Mouse (Mus musculus) CH12.LX (cell line): ENCODE results near the gene Mmp14. TPM values are rescaled to one million over a fixed set of nuclear protein-coding genes. Genes with fewer than 3 reads are reported as not detected.

ENCODE experiments used
- DNase-seq: peaks from one replicate; pipeline ENCODE4 v3.0.0-alpha.2; 2013; ENCODE audit errors: extremely low read depth
- H3K27ac ChIP-seq: 2 replicates; pipeline ENCODE4 v1.5.1; 2012; ENCODE audit warnings: low read depth, mild to moderate bottlenecking, control low read depth, moderate library complexity; ENCODE audit not compliant: insufficient read depth
- H3K27me3 ChIP-seq: replicated peaks from 2 replicates; pipeline ENCODE3; 2012; ENCODE audit warnings: inconsistent platforms
- H3K36me3 ChIP-seq, 2 experiments: replicated peaks in 1 of 2; 2 replicates each; pipeline versions ENCODE3 to v1.6.1; 2012; ENCODE audit warnings: inconsistent platforms in 1 of 2, low read length in 1 of 2, mild to moderate bottlenecking in 1 of 2, mixed read lengths in 1 of 2, moderate library complexity in 1 of 2; ENCODE audit not compliant: control insufficient read depth in 1 of 2, insufficient read depth in 1 of 2
- H3K4me1 ChIP-seq, 2 experiments: 2 replicates each; pipeline ENCODE4 v1.6.1; 2012; ENCODE audit warnings: inconsistent platforms in 1 of 2, moderate library complexity in 1 of 2; ENCODE audit not compliant: insufficient read depth in 2 of 2, control insufficient read depth in 1 of 2
- H3K4me2 ChIP-seq: 2 replicates; pipeline ENCODE4 v1.6.1; 2012; ENCODE audit warnings: low read depth, mild to moderate bottlenecking, control low read depth; ENCODE audit not compliant: poor library complexity, insufficient read depth, severe bottlenecking
- H3K4me3 ChIP-seq, 3 experiments: fragments of 150-350 bp in 1 of 3; sonication (generic) in 1 of 3; replicated peaks in 1 of 3; 2 replicates each; pipeline versions ENCODE3 to v1.5.1; 2011 to 2012; ENCODE audit warnings: low read depth in 2 of 3, low read length in 2 of 3, mild to moderate bottlenecking in 2 of 3, moderate library complexity in 2 of 3, control low read depth in 1 of 3, improper control_type of control experiment in 1 of 3, inconsistent platforms in 1 of 3, mixed read lengths in 1 of 3; ENCODE audit not compliant: poor library complexity in 1 of 3
- H3K79me2 ChIP-seq: replicated peaks from 2 replicates; pipeline ENCODE4 v1.6.1; 2012; ENCODE audit warnings: mild to moderate bottlenecking, moderate library complexity; ENCODE audit not compliant: control insufficient read depth, poor library complexity, insufficient read depth, severe bottlenecking; ENCODE audit errors: extremely low read depth
- H3K9ac ChIP-seq: 2 replicates; pipeline ENCODE4 v1.6.1; 2012; ENCODE audit warnings: low read depth, mild to moderate bottlenecking, control low read depth, moderate library complexity; ENCODE audit not compliant: insufficient read depth
- H3K9me3 ChIP-seq: replicated peaks from 2 replicates; pipeline ENCODE3; 2012; ENCODE audit warnings: low read length, inconsistent platforms, mixed read lengths
- BHLHE40 ChIP-seq: IDR thresholded peaks from 2 replicates; pipeline ENCODE4 v1.6.1; 2011; ENCODE audit warnings: mild to moderate bottlenecking, low read depth, low read length, improper control_type of control experiment
- CHD1 ChIP-seq: IDR thresholded peaks from 2 replicates; pipeline ENCODE4 v1.6.1; 2012; ENCODE audit warnings: low read depth, low read length, improper control_type of control experiment, inconsistent platforms
- E2F4 ChIP-seq: IDR thresholded peaks from 2 replicates; pipeline ENCODE4 v1.6.1; 2011; ENCODE audit warnings: low read depth, low read length, improper control_type of control experiment; ENCODE audit not compliant: insufficient replicate concordance
- EP300 ChIP-seq: IDR thresholded peaks from 2 replicates; pipeline ENCODE4 v1.6.1; 2011; ENCODE audit warnings: low read length, improper control_type of control experiment
- MAZ ChIP-seq: IDR thresholded peaks from 2 replicates; pipeline ENCODE4 v1.6.1; 2012; ENCODE audit warnings: low read depth, mild to moderate bottlenecking, inconsistent platforms, low read length, improper control_type of control experiment, moderate library complexity
- NRF1 ChIP-seq: IDR thresholded peaks from 2 replicates; pipeline ENCODE4 v1.6.1; 2014; ENCODE audit warnings: low read depth, mild to moderate bottlenecking, inconsistent platforms, low read length, improper control_type of control experiment, moderate library complexity
- SIN3A ChIP-seq: IDR thresholded peaks from 2 replicates; pipeline ENCODE4 v1.6.1; 2012; ENCODE audit warnings: low read length, improper control_type of control experiment, inconsistent platforms
- UBTF ChIP-seq: IDR thresholded peaks from 2 replicates; pipeline ENCODE4 v1.6.1; 2012; ENCODE audit warnings: low read depth, mild to moderate bottlenecking, inconsistent platforms, low read length, improper control_type of control experiment, moderate library complexity
- ZKSCAN1 ChIP-seq: IDR thresholded peaks from 2 replicates; pipeline ENCODE4 v1.6.1; 2012; ENCODE audit warnings: low read depth, inconsistent platforms, low read length, improper control_type of control experiment, borderline replicate concordance
- ZMIZ1 ChIP-seq: IDR thresholded peaks from 2 replicates; pipeline ENCODE4 v1.6.1; 2012; ENCODE audit warnings: low read depth, mild to moderate bottlenecking, inconsistent platforms, low read length, improper control_type of control experiment
- dilution Hi-C: fragments of 300-500 bp; cut with MboI; formaldehyde crosslinking; loops from 2 replicates; pipeline ENCODE4 v1.14.3; 2020; ENCODE audit warnings: low sequenced_read_pairs; ENCODE audit not compliant: extremely low pct_unique_long_range_greater_than_20kb, extremely low pct_ligation_motif_present
- in situ Hi-C: fragments of 300-500 bp; cut with MboI; formaldehyde crosslinking; loops from 3 replicates; pipeline ENCODE4 v1.14.3; 2019; ENCODE audit warnings: low sequenced_read_pairs, low pct_ligation_motif_present, low pct_unique_long_range_greater_than_20kb, mixed read lengths
- polyA plus RNA-seq: library from polyadenylated mRNA; unstranded; fragments of >175 nt; gene quantifications from 2 replicates; pipeline ENCODE4 v1.2.1, GENCODE M21; 2012; ENCODE audit warnings: low read depth; ENCODE audit not compliant: insufficient read length
- total RNA-seq, 2 experiments: library from RNA; depleted of rRNA; stranded (reverse); fragments of 300-350 nt in 1 of 2; fragments of >200 nt in 1 of 2; gene quantifications; 2 replicates each; pipeline ENCODE4 v1.2.3; 2012 to 2014

The Mmp14 gene
- total and polyA plus RNA-seq, 3 experiments: 0.08 TPM; not detected in 1

DNA sequence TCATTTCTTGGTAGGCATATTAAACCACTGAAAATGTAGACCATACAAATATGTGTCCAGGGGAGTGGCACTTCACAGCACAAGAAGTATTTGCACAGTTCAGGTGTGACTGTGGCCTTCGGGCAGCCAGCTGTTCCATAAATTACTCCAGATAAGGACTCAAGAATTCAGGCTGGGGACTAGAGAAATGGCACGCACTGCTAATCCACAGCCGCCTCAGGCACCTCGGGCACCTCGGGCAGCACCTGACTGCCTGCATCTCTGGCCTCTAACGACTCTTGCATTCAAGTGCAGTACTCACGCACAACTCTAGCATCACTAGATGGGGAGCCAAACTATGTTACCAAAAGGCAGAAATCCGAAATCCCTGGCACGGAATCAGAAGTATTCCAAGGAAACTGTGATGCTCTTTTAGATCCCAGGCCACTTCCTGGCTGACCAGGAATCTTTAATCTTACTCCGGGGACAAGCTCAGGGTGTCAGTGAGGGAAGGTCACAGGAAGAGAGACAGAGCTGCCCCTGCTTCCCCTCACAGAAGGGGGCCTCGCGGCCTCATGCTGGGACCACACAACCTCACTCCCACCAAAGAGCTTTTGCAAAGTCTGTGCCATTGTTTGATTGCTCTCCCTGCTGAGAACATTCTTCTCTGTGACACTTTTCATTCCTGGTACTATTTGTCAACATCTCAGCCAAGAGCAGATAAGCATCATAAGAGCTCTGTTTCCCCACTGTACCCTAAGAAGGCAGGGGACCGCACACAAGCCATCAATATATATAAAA, 16.0 kb upstream of the Mmp14 start:
- no peaks in the 10 kb centered on the region for H3K27me3 ChIP-seq
- no peak for DNase-seq
- H3K9ac ChIP-seq: peak overlapping the region; percentile 15; the same call in 1 of the 2 replicates
- H3K27ac ChIP-seq: no peak overlapping the region
- 0 out of 2 replicates have a peak, but pooled peaks have one; percentile 15 for TF ChIP-seq SIN3A
- TF ChIP-seq UBTF: no peak
- TF ChIP-seq MAZ: no peak
- TF ChIP-seq BHLHE40: peak; percentile 37; the same call in 1 of the 2 replicates
- TF ChIP-seq, all 38 proteins: peak for 2
- Histone ChIP-seq H3K4me2 (peak overlapping the region; percentile 65), H3K4me3 (peak overlapping the region in 1 of 3 experiments; percentile 6), H3K36me3 (peaks cover 2 to 3% of the 10 kb centered on the region in 2 experiments), H3K9me3 (no peaks in the 10 kb centered on the region), H3K4me1 (peaks cover 3 to 60% of the 10 kb centered on the region in 2 experiments), H3K79me2 (peaks cover 9% of the 10 kb centered on the region; the same call in 1 of the 2 replicates)
- dilution Hi-C loops (no loop called here), in situ Hi-C loops (loop anchor here (5.0 to 25.0 kb wide), 2 partner anchors 37 to 353 kb away; no protein-coding TSS in a partner anchor)

DNA sequence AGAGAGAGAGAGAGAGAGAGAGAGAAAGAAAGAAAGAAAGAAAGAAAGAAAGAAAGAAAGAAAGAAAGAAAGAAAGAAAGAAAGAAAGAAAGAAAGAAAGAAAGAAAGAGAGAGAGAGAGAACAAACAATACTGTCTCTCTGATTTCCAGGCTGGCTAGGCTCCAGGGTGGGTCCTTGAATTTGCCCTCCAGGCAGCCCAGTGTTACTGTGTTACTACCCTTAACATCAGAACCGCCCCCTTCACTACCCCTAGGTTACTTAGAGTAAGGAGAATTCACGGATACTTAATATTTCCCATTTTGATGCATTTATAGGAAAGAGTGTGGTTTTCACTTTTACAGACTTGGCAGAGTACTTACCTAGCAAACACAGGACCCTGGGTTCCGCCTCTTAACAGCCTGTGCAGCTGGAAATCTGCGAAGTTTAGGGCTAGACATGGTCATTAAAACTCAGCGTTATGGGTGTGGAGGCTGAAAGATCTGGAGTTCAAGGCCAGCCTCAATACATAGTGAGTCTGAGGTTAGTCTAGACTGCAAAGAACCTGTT, 15.1 kb upstream of the Mmp14 start:
- Histone ChIP-seq H3K4me3 (peak overlapping the region in 2 of 3 experiments; percentile 18 to 64), H3K4me2 (peak overlapping the region; percentile 39; the same call in 1 of the 2 replicates), H3K4me1 (peaks cover 3 to 54% of the 10 kb centered on the region in 2 experiments)
- TF ChIP-seq ZMIZ1 (no peak), EP300 (no peak), E2F4 (no peak), CHD1 (no peak), ZKSCAN1 (no peak), UBTF (no peak), NRF1 (no peak)
- TF ChIP-seq, all 38 proteins: peak for 0
- dilution Hi-C loops (no loop called here), in situ Hi-C loops (loop anchor here (5.0 to 25.0 kb wide), 2 partner anchors 36 to 354 kb away; no protein-coding TSS in a partner anchor)
- H3K27me3 ChIP-seq: no peaks in the 10 kb centered on the region
- peaks cover 5% of the 10 kb centered on the region; the same call in 1 of the 2 replicates for H3K79me2 ChIP-seq
- peak overlapping the region; percentile 29; the same call in 1 of the 2 replicates for H3K27ac ChIP-seq
- DNase-seq: no peak
- peaks cover 2 to 3% of the 10 kb centered on the region in 2 experiments for H3K36me3 ChIP-seq
- no peaks in the 10 kb centered on the region for H3K9me3 ChIP-seq
- H3K9ac ChIP-seq: no peak overlapping the region; the same call in 1 of the 2 replicates
